Mouse (Mus musculus): Measurements from ENCODE around the gene Steap3. TPM values are rescaled to one million over a fixed set of nuclear protein-coding genes. Genes with fewer than 3 reads are reported as not detected.

The Steap3 gene
- polyA plus RNA-seq, 1 experiment, result 42.7 TPM

GRCm38 (mm10) chr1:120259249-120259648, 13.3 kb downstream of the Steap3 start:
- TF ChIP-seq MYOD1 (IDR thresholded peaks at IDR 0.05; ENCODE audit: control insufficient read depth, insufficient read length, low read depth) (no peak), CTCF (IDR thresholded peaks at IDR 0.05; ENCODE audit: control insufficient read depth, insufficient read depth, insufficient read length) (no peak), USF1 (IDR thresholded peaks at IDR 0.05; ENCODE audit: low read depth) (no peak), FOSL1 (IDR thresholded peaks at IDR 0.05; ENCODE audit: insufficient read depth, low read length, poor library complexity, severe bottlenecking) (no peak)
- Histone ChIP-seq H3K79me3 (ENCODE audit: low read depth) (no peaks in the 10 kb centered on the region), H3ac (ENCODE audit: control insufficient read depth, insufficient read length, low read depth) (no peak overlapping the region), H3K4me3 (ENCODE audit: insufficient read depth, poor library complexity, severe bottlenecking) (no peak overlapping the region), H3K79me2 (ENCODE audit: control insufficient read depth, insufficient read depth) (peaks cover 6% of the 10 kb centered on the region), H3K36me3 (ENCODE audit: control insufficient read depth, insufficient read depth) (no peaks in the 10 kb centered on the region), H3K27me3 (ENCODE audit: control insufficient read depth, insufficient read depth, insufficient read length) (no peaks in the 10 kb centered on the region)

DNA sequence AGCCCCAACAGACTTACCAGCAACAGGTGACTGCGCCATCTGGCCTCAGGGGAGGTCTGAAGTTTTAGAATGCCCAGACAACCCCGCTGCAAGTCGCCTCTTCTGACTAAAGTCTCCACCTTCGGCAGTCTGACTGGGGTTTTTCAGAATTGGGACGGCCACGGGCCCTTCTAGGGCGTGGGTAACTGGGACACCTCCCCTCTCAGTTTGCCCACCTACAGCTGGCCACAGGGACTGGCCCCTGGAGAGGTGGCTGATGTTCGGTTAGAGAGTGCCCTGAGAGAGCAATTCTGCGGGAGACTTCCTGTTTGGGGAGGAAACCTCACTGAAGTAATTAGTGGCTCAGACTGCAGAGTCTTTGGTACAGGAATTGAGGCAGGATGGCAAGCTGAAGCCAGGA, 13.8 kb downstream of the Steap3 start:
- TF ChIP-seq CEBPB (IDR thresholded peaks at IDR 0.05; ENCODE audit: low read depth) (no peak), MYOG (IDR thresholded peaks at IDR 0.05; ENCODE audit: control insufficient read depth, extremely low read depth, insufficient read length) (no peak), CTCF (IDR thresholded peaks at IDR 0.05; ENCODE audit: control insufficient read depth, insufficient read depth, insufficient read length) (no peak), USF1 (IDR thresholded peaks at IDR 0.05; ENCODE audit: low read depth) (no peak), MAX (IDR thresholded peaks at IDR 0.05) (no peak), MYOD1 (IDR thresholded peaks at IDR 0.05; ENCODE audit: control insufficient read depth, insufficient read length, low read depth) (no peak), FOSL1 (IDR thresholded peaks at IDR 0.05; ENCODE audit: insufficient read depth, low read length, poor library complexity, severe bottlenecking) (no peak)
- Histone ChIP-seq H3K79me2 (ENCODE audit: control insufficient read depth, insufficient read depth) (peaks cover 2% of the 10 kb centered on the region), H3K27me3 (ENCODE audit: control insufficient read depth, insufficient read depth, insufficient read length) (no peaks in the 10 kb centered on the region), H3K36me3 (ENCODE audit: control insufficient read depth, insufficient read depth) (no peaks in the 10 kb centered on the region), H3ac (ENCODE audit: control insufficient read depth, insufficient read length, low read depth) (peak overlapping the region; percentile 65), H3K4me3 (ENCODE audit: insufficient read depth, poor library complexity, severe bottlenecking) (peak overlapping the region; percentile 25), H3K79me3 (ENCODE audit: low read depth) (no peaks in the 10 kb centered on the region)

DNA sequence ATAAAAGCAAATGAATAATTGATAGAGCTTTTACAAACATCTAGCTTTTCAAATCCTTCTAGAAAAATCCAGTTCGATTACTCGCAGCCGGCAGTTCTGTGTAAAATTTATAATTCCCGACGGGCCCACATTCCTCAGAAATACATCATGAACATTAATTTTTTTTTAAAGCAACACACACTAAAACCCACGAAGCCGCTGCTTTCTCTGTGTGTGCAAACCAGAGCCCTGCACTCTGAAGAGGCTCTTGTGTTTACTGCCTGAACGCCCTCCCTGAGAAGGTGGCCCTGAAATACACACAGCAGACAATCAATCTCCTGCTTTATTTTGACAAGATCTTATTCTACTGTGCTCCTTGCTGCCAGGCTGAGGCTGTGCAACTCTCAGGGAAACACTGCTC, 14.3 kb downstream of the Steap3 start:
- Histone ChIP-seq H3K4me3 (ENCODE audit: insufficient read depth, poor library complexity, severe bottlenecking) (peak overlapping the region; percentile 25), H3ac (ENCODE audit: control insufficient read depth, insufficient read length, low read depth) (peak overlapping the region; percentile 65)

DNA sequence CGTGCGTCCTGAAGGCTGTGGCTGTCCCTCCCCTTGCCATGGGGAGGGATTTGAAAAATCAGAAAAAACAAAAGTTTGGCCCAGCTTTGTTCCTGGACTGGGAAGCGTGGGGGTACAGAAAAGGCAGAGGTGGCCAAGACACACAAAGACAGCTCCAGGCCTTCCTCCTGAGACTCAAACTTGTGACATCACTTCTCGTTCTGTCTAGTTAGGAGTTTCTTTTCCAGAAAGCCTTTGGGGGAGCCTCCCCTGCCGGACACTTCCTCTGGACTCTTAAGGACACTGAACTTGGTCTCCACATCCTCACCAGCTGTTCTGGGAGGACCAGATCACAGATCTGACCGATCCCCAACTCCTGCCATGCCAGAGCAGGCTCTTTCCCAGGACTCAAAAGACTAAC, 18.8 kb downstream of the Steap3 start:
- Histone ChIP-seq H3K79me3 (ENCODE audit: low read depth) (no peaks in the 10 kb centered on the region), H3K79me2 (ENCODE audit: control insufficient read depth, insufficient read depth) (no peaks in the 10 kb centered on the region), H3K27me3 (ENCODE audit: control insufficient read depth, insufficient read depth, insufficient read length) (no peaks in the 10 kb centered on the region), H3ac (ENCODE audit: control insufficient read depth, insufficient read length, low read depth) (no peak overlapping the region), H3K36me3 (ENCODE audit: control insufficient read depth, insufficient read depth) (peaks cover 4% of the 10 kb centered on the region), H3K4me3 (ENCODE audit: insufficient read depth, poor library complexity, severe bottlenecking) (no peak overlapping the region)
- TF ChIP-seq USF1 (IDR thresholded peaks at IDR 0.05; ENCODE audit: low read depth), result no peak
- TF ChIP-seq FOSL1 (IDR thresholded peaks at IDR 0.05; ENCODE audit: insufficient read depth, low read length, poor library complexity, severe bottlenecking), result no peak
- TF ChIP-seq CEBPB (IDR thresholded peaks at IDR 0.05; ENCODE audit: low read depth), result no peak
- no peak for TF ChIP-seq MYOD1 (IDR thresholded peaks at IDR 0.05; ENCODE audit: control insufficient read depth, insufficient read length, low read depth)
- TF ChIP-seq MYOG (IDR thresholded peaks at IDR 0.05; ENCODE audit: control insufficient read depth, extremely low read depth, insufficient read length), result no peak

More for the DNA sequence above, 14.3 kb downstream of the Steap3 start:
- Histone ChIP-seq H3K79me3 (ENCODE audit: low read depth) (no peaks in the 10 kb centered on the region), H3K36me3 (ENCODE audit: control insufficient read depth, insufficient read depth) (no peaks in the 10 kb centered on the region), H3K79me2 (ENCODE audit: control insufficient read depth, insufficient read depth) (no peaks in the 10 kb centered on the region), H3K27me3 (ENCODE audit: control insufficient read depth, insufficient read depth, insufficient read length) (no peaks in the 10 kb centered on the region)
- TF ChIP-seq FOSL1 (IDR thresholded peaks at IDR 0.05; ENCODE audit: insufficient read depth, low read length, poor library complexity, severe bottlenecking), result no peak
- TF ChIP-seq MAX (IDR thresholded peaks at IDR 0.05), result no peak

DNA sequence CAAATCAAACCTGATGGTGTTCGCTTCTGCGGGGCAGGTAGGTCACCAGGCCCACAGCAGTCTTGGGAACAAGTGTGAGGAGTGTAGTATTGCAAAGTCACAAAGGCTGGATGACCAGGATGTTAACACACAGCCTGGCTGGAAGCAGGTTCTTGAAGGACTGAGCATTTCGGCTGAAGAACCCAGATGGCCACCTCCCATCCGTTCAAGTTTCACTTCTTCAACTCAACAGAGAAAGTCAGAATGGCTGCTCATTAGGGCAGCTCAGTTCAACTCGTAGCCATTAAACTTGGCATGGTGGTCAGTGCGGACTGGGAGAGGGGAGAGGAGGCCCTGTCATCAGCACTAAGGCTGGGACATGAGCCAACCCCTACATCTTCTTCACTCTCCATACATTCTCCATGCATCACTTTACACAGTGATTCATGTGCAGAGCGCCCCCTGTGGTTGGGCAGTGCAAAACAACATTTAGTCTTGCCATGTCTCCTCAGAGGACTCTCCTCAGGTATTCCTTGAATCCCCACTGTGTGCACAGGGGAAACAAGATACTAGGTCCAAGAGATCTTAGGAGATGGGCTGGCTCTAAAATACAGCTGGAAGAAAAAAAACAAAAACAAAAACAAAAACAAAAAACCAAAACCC, 19.9 kb downstream of the Steap3 start:
- H3K27me3 ChIP-seq (ENCODE audit: control insufficient read depth, insufficient read depth, insufficient read length), result no peaks in the 10 kb centered on the region
- no peaks in the 10 kb centered on the region for H3K79me3 ChIP-seq (ENCODE audit: low read depth)
- H3K36me3 ChIP-seq (ENCODE audit: control insufficient read depth, insufficient read depth), result peaks cover 4% of the 10 kb centered on the region
- H3K79me2 ChIP-seq (ENCODE audit: control insufficient read depth, insufficient read depth), result no peaks in the 10 kb centered on the region
- no peak overlapping the region for H3ac ChIP-seq (ENCODE audit: control insufficient read depth, insufficient read length, low read depth)
- H3K4me3 ChIP-seq (ENCODE audit: insufficient read depth, poor library complexity, severe bottlenecking), result no peak overlapping the region
- no peak for TF ChIP-seq FOSL1 (IDR thresholded peaks at IDR 0.05; ENCODE audit: insufficient read depth, low read length, poor library complexity, severe bottlenecking)
- no peak for TF ChIP-seq USF1 (IDR thresholded peaks at IDR 0.05; ENCODE audit: low read depth)
- TF ChIP-seq CEBPB (IDR thresholded peaks at IDR 0.05; ENCODE audit: low read depth), result no peak
- TF ChIP-seq MAX (IDR thresholded peaks at IDR 0.05), result no peak
- no peak for TF ChIP-seq CTCF (IDR thresholded peaks at IDR 0.05; ENCODE audit: control insufficient read depth, insufficient read depth, insufficient read length)
- no peak for TF ChIP-seq MYOD1 (IDR thresholded peaks at IDR 0.05; ENCODE audit: control insufficient read depth, insufficient read length, low read depth)
- no peak for TF ChIP-seq MYOG (IDR thresholded peaks at IDR 0.05; ENCODE audit: control insufficient read depth, extremely low read depth, insufficient read length)

- no peak for TF ChIP-seq MAX (IDR thresholded peaks at IDR 0.05)
- no peak for TF ChIP-seq CEBPB (IDR thresholded peaks at IDR 0.05; ENCODE audit: low read depth)
- no peak for TF ChIP-seq MYOD1 (IDR thresholded peaks at IDR 0.05; ENCODE audit: control insufficient read depth, insufficient read length, low read depth)
- TF ChIP-seq USF1 (IDR thresholded peaks at IDR 0.05; ENCODE audit: low read depth), result no peak
- no peak for TF ChIP-seq FOSL1 (IDR thresholded peaks at IDR 0.05; ENCODE audit: insufficient read depth, low read length, poor library complexity, severe bottlenecking)
- no peak for TF ChIP-seq CTCF (IDR thresholded peaks at IDR 0.05; ENCODE audit: control insufficient read depth, insufficient read depth, insufficient read length)
- no peak for TF ChIP-seq MYOG (IDR thresholded peaks at IDR 0.05; ENCODE audit: control insufficient read depth, extremely low read depth, insufficient read length)
- Histone ChIP-seq H3K4me3 (ENCODE audit: insufficient read depth, poor library complexity, severe bottlenecking) (no peak overlapping the region), H3ac (ENCODE audit: control insufficient read depth, insufficient read length, low read depth) (no peak overlapping the region), H3K79me2 (ENCODE audit: control insufficient read depth, insufficient read depth) (no peaks in the 10 kb centered on the region), H3K79me3 (ENCODE audit: low read depth) (no peaks in the 10 kb centered on the region), H3K36me3 (ENCODE audit: control insufficient read depth, insufficient read depth) (peaks cover 7% of the 10 kb centered on the region), H3K27me3 (ENCODE audit: control insufficient read depth, insufficient read depth, insufficient read length) (no peaks in the 10 kb centered on the region)
Observed at GRCm38 (mm10) chr1:120251193-120251592, 21.3 kb downstream of the Steap3 start.

All from C2C12 (cell line).